Mouse (Mus musculus): ENCODE measurements around the gene Nyx. TPM values are rescaled to one million over a fixed set of nuclear protein-coding genes. Genes with fewer than 3 reads are reported as not detected.

Nyx gene
- polyA plus RNA-seq, 1 experiment: not detected

DNA sequence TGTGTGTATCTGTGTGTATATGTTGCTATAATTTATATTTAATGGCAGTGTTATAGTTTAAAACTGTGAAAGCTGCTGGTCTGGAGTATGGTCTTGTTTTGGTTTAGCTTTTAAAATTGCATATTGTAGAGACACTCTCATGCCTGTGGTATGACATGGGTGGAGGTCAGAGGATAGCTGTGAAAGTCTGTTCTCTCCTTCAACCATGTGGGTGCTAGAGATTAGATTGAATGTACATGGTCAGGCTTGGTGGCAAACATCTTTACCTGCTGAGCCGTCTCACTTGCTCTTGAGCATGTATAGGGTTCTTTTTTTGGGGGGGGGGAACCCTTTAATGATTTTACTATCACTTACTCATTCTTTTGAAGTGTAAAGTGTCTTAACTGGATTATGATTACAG, 23.9 kb downstream of the Nyx start:
- H3K27ac ChIP-seq (ENCODE audit: insufficient read depth, low read depth, low read length): no peak overlapping the region
- H3K4me1 ChIP-seq (ENCODE audit: control insufficient read depth, insufficient read depth, low read length): 0 out of 2 replicates have a peak, but pooled peaks cover 4% of the 10 kb centered on the region
- no peak for TF ChIP-seq POLR2A (IDR thresholded peaks at IDR 0.05; ENCODE audit: borderline replicate concordance, low read depth, low read length)
- no peak for TF ChIP-seq CTCF (IDR thresholded peaks at IDR 0.05; ENCODE audit: low read depth, low read length)
- no peak overlapping the region for H3K4me3 ChIP-seq (ENCODE audit: insufficient read depth, low read length)

DNA sequence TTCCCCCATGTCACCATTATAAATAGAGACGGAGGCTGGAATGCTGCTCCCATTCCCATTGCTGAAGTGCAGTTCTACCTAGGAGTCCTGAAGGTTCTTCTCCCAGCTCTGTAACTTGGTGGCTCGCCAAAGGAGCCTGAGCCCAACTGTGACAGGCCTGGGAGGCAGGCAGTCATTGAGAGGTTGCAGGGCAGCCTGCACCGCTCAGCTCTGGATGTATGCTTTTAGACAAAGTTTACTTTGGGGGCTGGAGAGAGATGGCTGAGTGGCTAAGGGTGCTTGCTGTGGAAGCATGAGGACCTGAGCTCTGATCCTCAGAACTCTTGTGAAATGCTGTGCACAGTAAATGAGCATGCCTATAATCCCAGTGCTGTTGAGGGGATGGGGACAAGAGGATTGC, 25.0 kb downstream of the Nyx start:
- H3K4me1 ChIP-seq (ENCODE audit: control insufficient read depth, insufficient read depth, low read length): 0 out of 2 replicates have a peak, but pooled peaks cover 4% of the 10 kb centered on the region
- TF ChIP-seq CTCF (IDR thresholded peaks at IDR 0.05; ENCODE audit: low read depth, low read length) (no peak), POLR2A (IDR thresholded peaks at IDR 0.05; ENCODE audit: borderline replicate concordance, low read depth, low read length) (no peak)
- no peak overlapping the region for H3K27ac ChIP-seq (ENCODE audit: insufficient read depth, low read depth, low read length)
- no peak overlapping the region for H3K4me3 ChIP-seq (ENCODE audit: insufficient read depth, low read length)

DNA sequence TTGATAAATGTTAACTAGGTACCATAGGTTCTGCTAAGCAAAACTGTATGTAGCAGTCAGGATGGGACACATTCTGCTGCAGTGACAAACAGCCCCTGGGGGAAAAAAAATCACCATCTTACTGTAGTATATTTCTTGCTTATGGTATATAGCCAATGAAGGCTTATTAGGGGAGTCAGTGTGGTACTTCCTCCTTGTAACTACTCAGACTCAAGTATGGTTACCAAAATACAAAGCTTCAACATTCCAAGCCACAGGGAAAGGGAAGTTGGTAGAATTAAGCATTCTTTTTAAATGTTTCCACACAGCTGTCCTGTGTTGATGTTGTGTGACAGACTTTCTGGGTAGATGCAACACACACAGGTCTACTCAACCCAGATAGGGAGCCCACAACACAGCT, 27.0 kb downstream of the Nyx start:
- Histone ChIP-seq H3K4me3 (ENCODE audit: insufficient read depth, low read length) (no peak overlapping the region), H3K27ac (ENCODE audit: insufficient read depth, low read depth, low read length) (peak overlapping the region; percentile 7), H3K4me1 (ENCODE audit: control insufficient read depth, insufficient read depth, low read length) (0 out of 2 replicates have a peak, but pooled peaks cover 4% of the 10 kb centered on the region)
- no peak for TF ChIP-seq POLR2A (IDR thresholded peaks at IDR 0.05; ENCODE audit: borderline replicate concordance, low read depth, low read length)
- TF ChIP-seq CTCF (IDR thresholded peaks at IDR 0.05; ENCODE audit: low read depth, low read length): no peak

DNA sequence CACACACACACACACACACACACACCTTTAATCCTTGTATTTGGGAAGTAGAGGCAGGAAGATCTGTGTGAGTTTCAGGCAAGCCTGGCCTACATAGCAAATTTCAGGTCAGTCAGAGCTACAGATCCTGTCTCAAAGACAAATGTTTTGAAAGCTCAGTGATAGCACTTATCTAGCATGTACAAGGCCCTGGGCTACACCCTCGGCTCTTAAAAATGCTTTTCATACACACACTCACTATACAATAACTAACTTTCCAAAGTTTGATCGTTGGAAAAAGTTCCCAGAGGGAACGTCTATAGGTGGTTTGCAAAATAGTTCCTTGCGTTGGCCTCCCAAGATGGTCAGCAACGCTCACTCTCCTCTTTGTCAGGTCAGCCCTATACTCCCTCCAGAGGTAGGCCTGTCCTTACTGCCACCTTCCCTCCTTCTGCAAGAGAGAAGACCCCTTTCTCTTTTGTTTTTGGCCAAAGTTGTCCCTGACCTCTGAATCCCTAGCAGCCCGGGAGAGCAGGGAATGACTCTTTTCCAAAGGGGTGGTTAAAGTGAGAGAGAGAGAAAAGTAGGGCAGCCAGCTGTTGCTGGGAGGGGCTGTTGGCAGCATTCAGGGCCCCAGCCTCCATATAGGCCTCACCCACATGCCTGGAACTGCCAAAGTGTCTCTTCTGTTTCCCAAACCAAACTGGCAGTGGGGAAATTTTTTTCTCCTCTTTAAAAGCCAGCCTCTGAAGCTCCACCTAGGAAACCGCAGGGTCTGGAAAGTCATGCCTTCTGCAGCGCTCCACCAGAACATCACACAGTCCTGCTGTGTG, 29.2 kb downstream of the Nyx start:
- Histone ChIP-seq H3K27ac (ENCODE audit: insufficient read depth, low read depth, low read length) (no peak overlapping the region), H3K4me3 (ENCODE audit: insufficient read depth, low read length) (no peak overlapping the region), H3K4me1 (ENCODE audit: control insufficient read depth, insufficient read depth, low read length) (0 out of 2 replicates have a peak, but pooled peaks cover 2% of the 10 kb centered on the region)
- no peak for TF ChIP-seq CTCF (IDR thresholded peaks at IDR 0.05; ENCODE audit: low read depth, low read length)
- no peak for TF ChIP-seq POLR2A (IDR thresholded peaks at IDR 0.05; ENCODE audit: borderline replicate concordance, low read depth, low read length)

DNA sequence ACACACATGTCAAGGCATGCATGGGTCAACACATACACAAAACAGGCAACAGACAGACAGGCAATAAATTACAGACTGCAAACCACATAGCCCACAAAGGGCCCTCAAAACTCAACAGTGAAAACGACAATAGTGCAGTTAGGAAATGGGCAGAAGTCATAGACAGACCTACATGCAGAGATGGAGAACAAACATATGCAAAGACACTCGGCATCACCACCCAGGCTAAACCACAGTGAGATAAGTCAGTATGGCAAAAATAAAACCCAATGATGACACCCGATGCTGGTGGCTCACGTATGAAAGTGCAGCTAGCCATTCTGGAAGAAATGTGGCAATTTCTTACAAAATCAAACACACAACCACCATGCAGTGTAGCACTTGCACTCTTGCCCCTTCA, 34.4 kb downstream of the Nyx start:
- H3K4me3 ChIP-seq (ENCODE audit: insufficient read depth, low read length): no peak overlapping the region
- H3K27ac ChIP-seq (ENCODE audit: insufficient read depth, low read depth, low read length): no peak overlapping the region
- TF ChIP-seq CTCF (IDR thresholded peaks at IDR 0.05; ENCODE audit: low read depth, low read length): no peak
- TF ChIP-seq POLR2A (IDR thresholded peaks at IDR 0.05; ENCODE audit: borderline replicate concordance, low read depth, low read length): no peak
- H3K4me1 ChIP-seq (ENCODE audit: control insufficient read depth, insufficient read depth, low read length): peaks cover 18% of the 10 kb centered on the region

DNA sequence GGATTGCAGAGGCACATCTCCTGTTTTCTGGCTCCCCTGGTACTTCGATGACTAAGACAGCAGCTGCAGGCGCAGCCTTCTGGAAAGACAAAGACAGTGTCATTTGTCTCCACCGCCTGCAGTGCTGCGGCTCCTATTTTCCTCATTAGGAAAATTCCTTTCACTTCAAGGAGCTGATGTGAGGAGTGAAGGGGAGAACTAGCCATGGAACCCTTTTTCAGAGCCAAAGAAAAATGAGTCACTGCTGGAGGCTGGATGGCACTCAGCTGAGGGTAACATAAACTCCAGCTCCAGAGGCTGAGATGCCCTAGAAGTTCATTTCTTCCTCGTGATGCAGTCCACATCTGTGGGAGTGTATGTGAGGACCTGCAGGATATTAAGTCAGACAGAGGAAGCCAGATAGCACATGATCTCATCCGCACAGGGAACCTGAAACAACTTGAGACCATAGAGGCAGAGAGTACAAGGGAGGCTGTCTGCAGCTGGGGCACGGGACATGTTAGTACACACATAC, 37.0 kb downstream of the Nyx start:
- H3K4me1 ChIP-seq (ENCODE audit: control insufficient read depth, insufficient read depth, low read length): peaks cover 34% of the 10 kb centered on the region
- H3K4me3 ChIP-seq (ENCODE audit: insufficient read depth, low read length): no peak overlapping the region
- 0 out of 2 replicates have a peak overlapping the region, but pooled peaks have one; percentile 19 for H3K27ac ChIP-seq (ENCODE audit: insufficient read depth, low read depth, low read length)
- no peak for TF ChIP-seq POLR2A (IDR thresholded peaks at IDR 0.05; ENCODE audit: borderline replicate concordance, low read depth, low read length)
- TF ChIP-seq CTCF (IDR thresholded peaks at IDR 0.05; ENCODE audit: low read depth, low read length): no peak

DNA sequence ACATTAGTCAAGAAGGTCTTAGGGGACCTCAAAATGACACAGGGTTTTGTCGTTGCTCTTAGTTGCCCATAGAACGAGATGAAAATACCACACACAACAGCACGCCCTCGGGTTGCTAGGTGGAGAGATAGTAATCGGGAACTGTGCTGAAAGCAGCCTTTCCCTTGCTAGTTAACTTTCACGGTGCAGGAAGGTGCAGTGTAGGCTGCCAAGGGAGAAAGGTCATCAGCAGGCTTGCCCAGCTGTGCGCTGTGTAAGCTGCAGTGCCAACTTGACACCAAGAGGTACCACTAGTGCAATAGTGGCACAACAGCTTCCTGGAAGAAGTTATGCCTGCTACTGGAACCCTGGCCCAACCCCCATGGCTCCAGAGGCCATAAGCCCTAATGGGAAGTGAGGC, 38.5 kb downstream of the Nyx start:
- Histone ChIP-seq H3K4me3 (ENCODE audit: insufficient read depth, low read length) (no peak overlapping the region), H3K27ac (ENCODE audit: insufficient read depth, low read depth, low read length) (no peak overlapping the region), H3K4me1 (ENCODE audit: control insufficient read depth, insufficient read depth, low read length) (peaks cover 34% of the 10 kb centered on the region)
- TF ChIP-seq POLR2A (IDR thresholded peaks at IDR 0.05; ENCODE audit: borderline replicate concordance, low read depth, low read length): no peak
- TF ChIP-seq CTCF (IDR thresholded peaks at IDR 0.05; ENCODE audit: low read depth, low read length): no peak

DNA sequence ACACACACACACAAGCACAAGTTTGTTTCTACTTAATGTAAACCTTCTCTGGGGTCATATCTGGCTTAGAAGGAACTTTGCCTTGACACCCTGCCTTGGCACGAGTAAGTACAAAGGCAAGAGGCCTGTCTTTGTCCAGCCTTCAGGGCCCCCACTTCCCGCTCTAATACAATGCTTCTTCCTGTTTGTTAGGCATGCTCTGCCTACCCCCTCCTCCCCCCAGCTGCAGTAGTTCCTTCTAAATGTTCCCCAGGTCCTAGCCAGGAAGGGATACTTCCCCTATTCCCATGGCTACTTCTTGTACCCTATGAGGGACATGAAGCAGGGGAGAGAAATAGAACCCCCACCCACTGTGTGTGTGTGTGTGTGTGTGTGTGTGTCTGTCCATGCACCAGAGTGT, 40.5 kb downstream of the Nyx start:
- peak overlapping the region; percentile 76 for H3K27ac ChIP-seq (ENCODE audit: insufficient read depth, low read depth, low read length)
- TF ChIP-seq POLR2A (IDR thresholded peaks at IDR 0.05; ENCODE audit: borderline replicate concordance, low read depth, low read length) (no peak), CTCF (IDR thresholded peaks at IDR 0.05; ENCODE audit: low read depth, low read length) (no peak)
- H3K4me1 ChIP-seq (ENCODE audit: control insufficient read depth, insufficient read depth, low read length): peaks cover 34% of the 10 kb centered on the region
- H3K4me3 ChIP-seq (ENCODE audit: insufficient read depth, low read length): no peak overlapping the region

DNA sequence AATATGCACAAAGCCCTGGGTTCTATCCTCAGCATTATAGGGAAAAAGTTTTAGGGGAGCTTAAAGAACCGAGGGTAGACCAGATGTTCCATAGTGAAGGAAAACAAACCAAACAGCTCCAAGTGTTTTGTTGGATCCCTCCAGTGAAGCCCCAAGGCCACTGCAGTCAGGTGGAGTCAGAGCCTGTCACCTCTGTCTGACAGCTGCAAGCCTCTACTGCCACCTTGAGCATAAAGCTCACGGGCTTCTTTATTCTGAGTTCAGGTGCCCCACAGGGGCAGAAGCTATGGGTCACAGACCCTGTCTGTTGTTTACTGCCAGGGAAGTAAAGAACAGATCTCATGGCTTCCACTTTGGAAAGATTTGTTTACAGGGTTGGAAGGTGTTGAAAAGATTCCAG, 47.2 kb downstream of the Nyx start:
- no peak for TF ChIP-seq POLR2A (IDR thresholded peaks at IDR 0.05; ENCODE audit: borderline replicate concordance, low read depth, low read length)
- no peak overlapping the region for H3K4me3 ChIP-seq (ENCODE audit: insufficient read depth, low read length)
- H3K27ac ChIP-seq (ENCODE audit: insufficient read depth, low read depth, low read length): no peak overlapping the region
- peaks cover 8% of the 10 kb centered on the region for H3K4me1 ChIP-seq (ENCODE audit: control insufficient read depth, insufficient read depth, low read length)

DNA sequence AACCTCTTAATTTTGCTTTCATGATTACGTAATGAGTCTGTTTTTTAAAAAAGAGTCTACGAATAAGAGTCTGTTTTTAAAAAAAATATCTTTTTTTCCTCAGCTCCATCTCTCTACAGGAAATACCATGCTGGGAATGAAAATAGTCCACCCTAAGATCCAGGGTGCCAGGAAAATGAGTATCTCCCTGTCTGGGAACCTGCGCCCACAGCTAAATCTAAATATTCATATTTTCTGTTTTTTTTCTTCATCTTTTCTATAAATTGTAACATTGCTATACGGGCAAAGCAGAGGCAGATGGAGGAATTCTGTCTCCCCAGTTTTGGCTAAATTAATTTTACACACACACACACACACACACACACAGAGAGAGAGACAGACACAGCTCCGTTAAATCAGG, 48.0 kb downstream of the Nyx start:
- TF ChIP-seq POLR2A (IDR thresholded peaks at IDR 0.05; ENCODE audit: borderline replicate concordance, low read depth, low read length) (no peak), CTCF (IDR thresholded peaks at IDR 0.05; ENCODE audit: low read depth, low read length) (no peak)
- peaks cover 14% of the 10 kb centered on the region for H3K4me1 ChIP-seq (ENCODE audit: control insufficient read depth, insufficient read depth, low read length)
- H3K4me3 ChIP-seq (ENCODE audit: insufficient read depth, low read length): no peak overlapping the region
- no peak overlapping the region for H3K27ac ChIP-seq (ENCODE audit: insufficient read depth, low read depth, low read length)

All from bone marrow macrophage, adult 2 months (primary cell).